Mouse (Mus musculus): ENCODE data around the gene Hmga2.

DNA sequence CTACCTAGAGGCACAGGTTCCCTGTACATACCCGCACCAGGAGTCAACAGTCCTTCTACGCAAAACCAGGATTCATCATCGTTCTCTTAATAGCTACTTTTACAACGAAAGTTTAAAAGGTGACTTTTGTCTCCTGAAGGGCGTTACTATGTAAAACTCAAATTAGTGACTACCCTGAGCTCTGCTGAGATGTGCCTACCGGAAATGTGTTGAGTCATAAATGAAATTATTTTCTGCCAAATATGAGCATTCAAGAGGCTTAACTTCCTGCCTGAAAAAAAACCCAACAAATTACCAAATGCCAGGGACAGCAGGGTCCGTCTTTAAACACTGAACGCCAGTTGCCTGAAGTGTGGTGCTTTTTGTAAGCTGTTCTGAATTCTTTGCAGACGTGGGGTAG is 81.5 kb downstream of the Hmga2 start:
- no peak for TF ChIP-seq CTCF (IDR thresholded peaks at IDR 0.05; ENCODE audit: low read depth, low read length)
- no peak for TF ChIP-seq TAL1 (conservative IDR thresholded peaks at IDR 0.05; ENCODE audit: low read depth, low read length)
- no peak for TF ChIP-seq GATA1 (IDR thresholded peaks at IDR 0.05; ENCODE audit: borderline replicate concordance, low read length)
